Mouse (Mus musculus) stomach, embryonic 16.5 days (tissue): ENCODE results near the gene Ifitm5. TPM values are rescaled to one million over a fixed set of nuclear protein-coding genes. Genes with fewer than 3 reads are reported as not detected.

Source experiments
- ATAC-seq: fragments of 200-750 bp; cut with Nextera tagmentation; 2 replicates; pipeline ENCODE4 v1.8.0; 2017; ENCODE audit warnings: moderate number of reproducible peaks, moderate TSS enrichment; ENCODE audit not compliant: insufficient read depth, low FRiP score
- H3K27ac ChIP-seq: fragments of 300-500 bp; sonication (generic); 2 replicates; pipeline ENCODE4 v1.5.1; 2014; ENCODE audit warnings: low read length
- H3K27me3 ChIP-seq: fragments of 300-500 bp; sonication (generic); 2 replicates; pipeline ENCODE4 v1.6.1; 2014; ENCODE audit warnings: low read length, control low read depth, mixed read lengths; ENCODE audit not compliant: control insufficient read depth, insufficient read depth
- H3K36me3 ChIP-seq: fragments of 300-500 bp; sonication (generic); 2 replicates; pipeline ENCODE4 v1.6.1; 2014; ENCODE audit warnings: low read length; ENCODE audit not compliant: control insufficient read depth, insufficient read depth
- H3K4me1 ChIP-seq: fragments of 300-500 bp; sonication (generic); 2 replicates; pipeline ENCODE4 v1.6.1; 2014; ENCODE audit warnings: low read length, control low read depth, mixed read lengths; ENCODE audit not compliant: control insufficient read depth, insufficient read depth
- H3K4me2 ChIP-seq: fragments of 300-500 bp; sonication (generic); 2 replicates; pipeline ENCODE4 v1.6.1; 2014; ENCODE audit warnings: low read depth, low read length, mixed read lengths
- H3K4me3 ChIP-seq: fragments of 300-500 bp; sonication (generic); replicated peaks from 2 replicates; pipeline ENCODE4 v1.5.1; 2014; ENCODE audit warnings: mild to moderate bottlenecking, low read length
- H3K9ac ChIP-seq: fragments of 300-500 bp; sonication (generic); 2 replicates; pipeline ENCODE4 v1.6.1; 2014; ENCODE audit warnings: low read length
- H3K9me3 ChIP-seq: fragments of 300-500 bp; sonication (generic); replicated peaks from 2 replicates; pipeline ENCODE4 v1.6.1; 2016; ENCODE audit warnings: low read length, control low read depth; ENCODE audit not compliant: control insufficient read depth
- WGBS: fragments of 180-500 bp; shearing (Covaris S2); extraction: QIAGEN DNeasy Blood & Tissue Kit; methylation state at CpG from one replicate; pipeline ENCODE4 v1.1.7; 2014; 5-methylcytosine and 5-hydroxymethylcytosine counted together
- polyA plus RNA-seq: library from polyadenylated mRNA; unstranded; fragments of >200 nt; fragmentation: Nextera tagmentation; extraction: Ambion mirVana; gene quantifications from 2 replicates; pipeline ENCODE4 v1.2.1, GENCODE M21; 2015

Gene Ifitm5
- polyA plus RNA-seq, 1 experiment from 2014 or later: 4.4 TPM

GRCm38 (mm10) chr7:140967862-140968591 lies 17.9 kb upstream of the Ifitm5 start:
- Histone ChIP-seq H3K4me3 (peak overlapping the region; percentile 38), H3K36me3 (no peaks in the 10 kb centered on the region), H3K27ac (peak overlapping the region; percentile 63), H3K9me3 (no peaks in the 10 kb centered on the region), H3K9ac (peak overlapping the region; percentile 37; the same call in 1 of the 2 replicates), H3K4me2 (peak overlapping the region; percentile 50), H3K27me3 (no peaks in the 10 kb centered on the region), H3K4me1 (peaks cover 16% of the 10 kb centered on the region)
- peak; percentile 77 for ATAC-seq
- 7% methylated on average over 14 of the region's 14 CpGs for WGBS

GRCm38 (mm10) chr7:140966921-140967320 lies 16.8 kb upstream of the Ifitm5 start, which contains the start of gene Ifitm1:
Gene Ifitm1 (plus strand): TSS chr7:140967221.
- H3K4me1 ChIP-seq: peaks cover 13% of the 10 kb centered on the region
- no peak for ATAC-seq
- WGBS: 78% methylated on average over 4 of the region's 4 CpGs
- peak within 1 kb of the TSS; percentile 36; the same call in 1 of the 2 replicates for H3K9ac ChIP-seq
- no peaks in the 10 kb centered on the region for H3K27me3 ChIP-seq
- H3K4me3 ChIP-seq: peak within 1 kb of the TSS; percentile 38
- H3K36me3 ChIP-seq: no peaks in the 10 kb centered on the region
- peak within 1 kb of the TSS; percentile 63 for H3K27ac ChIP-seq
- no peaks in the 10 kb centered on the region for H3K9me3 ChIP-seq
- peak within 1 kb of the TSS; percentile 50 for H3K4me2 ChIP-seq

GRCm38 (mm10) chr7:140962733-140963132 lies 12.6 kb upstream of the Ifitm5 start:
- Histone ChIP-seq H3K9ac (no peak overlapping the region), H3K4me2 (no peak overlapping the region), H3K27me3 (no peaks in the 10 kb centered on the region), H3K36me3 (no peaks in the 10 kb centered on the region), H3K9me3 (no peaks in the 10 kb centered on the region), H3K4me3 (no peak overlapping the region), H3K4me1 (0 out of 2 replicates have a peak, but pooled peaks cover 2% of the 10 kb centered on the region), H3K27ac (no peak overlapping the region)
- ATAC-seq: no peak
- WGBS: 88% methylated on average over 2 of the region's 2 CpGs

- no peak for ATAC-seq
- no peak overlapping the region for H3K4me3 ChIP-seq
Measured at GRCm38 (mm10) chr7:140961416-140961815, 11.3 kb upstream of the Ifitm5 start.

GRCm38 (mm10) chr7:140960026-140960425 lies 9.9 kb upstream of the Ifitm5 start:
- Histone ChIP-seq H3K27me3 (no peaks in the 10 kb centered on the region), H3K9ac (no peak overlapping the region), H3K4me1 (0 out of 2 replicates have a peak, but pooled peaks cover 8% of the 10 kb centered on the region), H3K27ac (no peak overlapping the region), H3K4me3 (no peak overlapping the region), H3K36me3 (no peaks in the 10 kb centered on the region), H3K9me3 (no peaks in the 10 kb centered on the region), H3K4me2 (no peak overlapping the region)
- ATAC-seq: no peak
- 81% methylated on average over 5 of the region's 5 CpGs for WGBS

More at GRCm38 (mm10) chr7:140961416-140961815, 11.3 kb upstream of the Ifitm5 start:
- 90% methylated on average over 2 of the region's 2 CpGs for WGBS
- Histone ChIP-seq H3K27ac (no peak overlapping the region), H3K4me2 (no peak overlapping the region), H3K27me3 (no peaks in the 10 kb centered on the region), H3K36me3 (no peaks in the 10 kb centered on the region), H3K9ac (no peak overlapping the region), H3K9me3 (no peaks in the 10 kb centered on the region), H3K4me1 (0 out of 2 replicates have a peak, but pooled peaks cover 4% of the 10 kb centered on the region)

- Histone ChIP-seq H3K9me3 (no peaks in the 10 kb centered on the region), H3K9ac (no peak overlapping the region), H3K36me3 (no peaks in the 10 kb centered on the region), H3K4me2 (no peak overlapping the region), H3K27ac (no peak overlapping the region), H3K4me3 (no peak overlapping the region), H3K4me1 (peaks cover 12% of the 10 kb centered on the region), H3K27me3 (no peaks in the 10 kb centered on the region)
- WGBS: 16% methylated on average over 9 of the region's 9 CpGs
- no peak for ATAC-seq
Measured at GRCm38 (mm10) chr7:140959181-140959901, 9.2 kb upstream of the Ifitm5 start.

DNA sequence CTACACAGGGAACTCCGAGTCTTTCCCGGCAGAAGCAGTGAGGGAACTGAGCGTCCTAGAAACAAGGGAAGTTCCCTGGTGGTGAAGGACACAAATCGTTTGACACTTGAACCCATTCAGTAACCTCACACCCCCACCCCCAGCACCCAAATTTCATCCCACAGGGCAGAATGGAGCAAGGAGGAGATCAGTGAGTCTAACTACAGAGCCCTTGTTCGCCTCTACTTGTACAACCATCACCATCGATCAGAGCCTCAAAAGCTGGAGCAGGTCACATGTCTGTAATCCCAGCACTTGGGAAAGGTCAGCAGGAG lies 6.4 kb upstream of the Ifitm5 start:
- Histone ChIP-seq H3K4me1 (peaks cover 40% of the 10 kb centered on the region), H3K4me3 (peak overlapping the region; percentile 72; the same call in 1 of the 2 replicates), H3K4me2 (peak overlapping the region; percentile 92), H3K9ac (peak overlapping the region; percentile 61), H3K27me3 (no peaks in the 10 kb centered on the region), H3K36me3 (no peaks in the 10 kb centered on the region; the same call in 1 of the 2 replicates), H3K9me3 (no peaks in the 10 kb centered on the region), H3K27ac (peak overlapping the region; percentile 99)
- 27% methylated on average over 6 of the region's 6 CpGs for WGBS
- ATAC-seq: peak; percentile 7

DNA sequence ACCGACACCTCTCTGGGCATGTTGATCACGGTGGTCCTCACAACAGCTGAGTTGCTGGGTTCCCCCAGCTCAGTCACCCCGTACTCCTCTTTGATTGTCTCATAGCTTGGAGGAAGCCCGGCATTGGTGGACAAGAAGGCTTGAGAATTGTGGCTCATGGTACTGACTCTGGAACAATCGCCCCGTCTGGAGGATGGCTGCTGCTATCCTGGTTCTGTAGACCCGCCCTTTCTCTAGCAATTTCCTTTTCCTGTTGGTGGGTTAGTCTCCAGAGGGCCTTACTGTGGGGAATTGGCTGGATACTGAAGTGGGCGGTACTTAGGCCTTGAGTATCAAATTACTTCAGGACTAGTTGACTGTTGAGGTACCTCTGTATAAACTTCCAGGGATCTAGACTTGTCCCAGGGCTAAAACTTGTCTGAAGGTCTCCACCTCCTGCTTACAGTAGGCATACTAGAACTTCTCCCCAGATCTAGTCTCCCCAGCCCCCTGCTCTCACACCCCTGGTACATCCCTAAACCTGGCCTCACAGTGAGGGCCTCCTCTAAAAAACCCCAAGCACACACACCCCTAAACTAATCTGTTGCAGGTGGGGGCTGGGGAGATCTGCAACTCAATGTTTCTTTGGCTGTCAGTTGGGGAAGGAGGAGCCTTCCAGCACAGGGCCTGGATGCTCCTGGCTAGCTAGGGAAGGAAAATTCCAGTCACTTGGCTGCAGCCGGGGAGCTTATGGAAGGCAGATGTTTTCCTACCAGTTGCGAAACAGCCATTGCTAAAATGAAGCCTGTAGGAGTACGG lies 5.9 kb upstream of the Ifitm5 start, which contains the start of the genes Gm45717 and Ifitm2:
TSS of gene Gm45717 (minus strand) at position 180 of the 798 bp plus-strand sequence.
TSS of gene Ifitm2 (minus strand) at position 230 of the 798 bp plus-strand sequence.
- 4% methylated on average over 11 of the region's 11 CpGs for WGBS
- H3K4me1 ChIP-seq: peaks cover 45% of the 10 kb centered on the region
- peak; percentile 91 for ATAC-seq

More for the DNA sequence above, 5.9 kb upstream of the Ifitm5 start, which contains the start of the genes Gm45717 and Ifitm2:
- Histone ChIP-seq H3K36me3 (no peaks in the 10 kb centered on the region; the same call in 1 of the 2 replicates), H3K4me3 (peak within 1 kb of the TSS; percentile 72), H3K9me3 (no peaks in the 10 kb centered on the region), H3K27me3 (no peaks in the 10 kb centered on the region), H3K9ac (peak within 1 kb of the TSS; percentile 84), H3K27ac (peak within 1 kb of the TSS; percentile 99), H3K4me2 (peak within 1 kb of the TSS; percentile 92)
